In genomic region chr10:5803739-5804138, GRCm38 (mm10) we compare ENCODE assay signal across 9 mouse cellular contexts. TPM values are rescaled to one million over a fixed set of nuclear protein-coding genes. Genes with fewer than 3 reads are reported as not detected.
A peak's percentile ranks its signal among the peaks of the same experiment; 100 is the strongest.
DNase-seq lines count a peak whose midpoint lies in the region; ATAC-seq and TF ChIP-seq lines count a peak whose summit lies in the region.
"Had no signal": no experiment of that assay in that cellular context is flagged by ENCODE, and none has a peak within 500 bp of the region (broad histone marks: within the 10 kb centered on the region; RNA-seq: fewer than 3 reads in every experiment).

No protein-coding gene starts in this region.

- intact Hi-C loops in left cerebral cortex, postnatal 10 days (cut with DNase I): no loop called here

- peak overlapping the region; percentile 93 for H3K4me2 ChIP-seq in forebrain, embryonic 14.5 days (ENCODE audit: low read length)
- peak overlapping the region; percentile 97 for H3K4me2 ChIP-seq in liver, embryonic 14.5 days (ENCODE audit: low read depth)

- 6% methylated on average over 1 of the region's 1 CpGs for WGBS in forebrain, embryonic 14.5 days
- WGBS in liver, embryonic 14.5 days (ENCODE audit: insufficient replicate concordance): 3% methylated on average over 1 of the region's 1 CpGs

- no peak for TF ChIP-seq EP300 in liver, embryonic 14.5 days (IDR thresholded peaks at IDR 0.05; ENCODE audit: low read depth)

- DNase-seq in embryo, embryonic 11 days: peak; percentile 20
- DNase-seq in embryo, embryonic 9.5 days (ENCODE audit: extremely low spot score): no peak
- DNase-seq in A20 (ENCODE audit: low read depth, low spot score): peak; percentile 14
- no peak for DNase-seq in forebrain, embryonic 14.5 days (ENCODE audit: low spot score)
- no peak for DNase-seq in liver, embryonic 14.5 days (ENCODE audit: low read depth in 3 of 3, low spot score in 3 of 3)
- DNase-seq in retina, embryonic 14.5 days (ENCODE audit: low spot score): no peak
- DNase-seq in ovary, postnatal 36 days (ENCODE audit: low spot score): no peak
- DNase-seq in left cerebral cortex, postnatal 10 days (ENCODE audit: extremely low spot score in 1 of 2, low spot score in 2 of 2): no peak
- DNase-seq: kidney, adult 11 months had no signal

- H3K9me3 ChIP-seq in forebrain, embryonic 14.5 days (replicated peaks; ENCODE audit: control insufficient read depth, low read length): no peaks in the 10 kb centered on the region
- H3K9me3 ChIP-seq in liver, embryonic 14.5 days (ENCODE audit: control insufficient read depth, low read length): no peaks in the 10 kb centered on the region

- H3K36me3 ChIP-seq in forebrain, embryonic 14.5 days (ENCODE audit: control insufficient read depth, insufficient read depth, low read length): peaks cover 30% of the 10 kb centered on the region
- peaks cover 48% of the 10 kb centered on the region for H3K36me3 ChIP-seq in liver, embryonic 14.5 days (replicated peaks; ENCODE audit: control insufficient read depth, insufficient read depth, low read depth)

- H3K4me1 ChIP-seq in forebrain, embryonic 14.5 days (ENCODE audit: control insufficient read depth, insufficient read depth, low read length): peaks cover 11% of the 10 kb centered on the region; the same call in 1 of the 2 replicates
- H3K4me1 ChIP-seq in liver, embryonic 14.5 days (replicated peaks; ENCODE audit: control insufficient read depth in 2 of 2, insufficient read depth in 2 of 2, low read length in 1 of 2): peaks cover 26 to 27% of the 10 kb centered on the region in 2 experiments

- no peak for ATAC-seq in forebrain, embryonic 14.5 days
- ATAC-seq in liver, embryonic 14.5 days (ENCODE audit: insufficient read depth): no peak

- H3K27me3 ChIP-seq in forebrain, embryonic 14.5 days (replicated peaks; ENCODE audit: control insufficient read depth, insufficient read depth, low read length): no peaks in the 10 kb centered on the region
- no peaks in the 10 kb centered on the region for H3K27me3 ChIP-seq in liver, embryonic 14.5 days (ENCODE audit: control insufficient read depth, insufficient read depth, low read length)

- H3K4me3 ChIP-seq in forebrain, embryonic 14.5 days (ENCODE audit: low read depth, low read length): peak overlapping the region; percentile 67
- peak overlapping the region; percentile 73 to 84 for H3K4me3 ChIP-seq in liver, embryonic 14.5 days (ENCODE audit: insufficient read depth in 1 of 2, low read depth in 2 of 2, low read length in 2 of 2)

- H3K27ac ChIP-seq in forebrain, embryonic 14.5 days (ENCODE audit: low read depth, low read length): no peak overlapping the region
- peak overlapping the region; percentile 28; the same call in 1 of the 2 replicates for H3K27ac ChIP-seq in liver, embryonic 14.5 days

- no peak for TF ChIP-seq CTCF in liver, embryonic 14.5 days (IDR thresholded peaks at IDR 0.05; ENCODE audit: low read depth)

- peak overlapping the region; percentile 46 for H3K9ac ChIP-seq in forebrain, embryonic 14.5 days (ENCODE audit: low read length)
- peak overlapping the region; percentile 96 for H3K9ac ChIP-seq in liver, embryonic 14.5 days (replicated peaks)

RNA-seq across cellular contexts. Expression of gene Fbxo5, which starts 1.7 kb away (rescaled TPM):
- 32.4 and 43.7 TPM in 2 replicates for polyA plus RNA-seq in forebrain, embryonic 14.5 days (2014; fragmentation: Nextera tagmentation; extraction: Ambion mirVana)
- polyA plus RNA-seq in liver, embryonic 14.5 days (2012; rRNA removed): 22.7 and 40.2 TPM in 2 replicates
- polyA plus RNA-seq in liver, embryonic 14.5 days (2014; fragmentation: Nextera tagmentation; extraction: Ambion mirVana): 90.4 and 94.5 TPM in 2 replicates
- total RNA-seq in left cerebral cortex, postnatal 10 days (2021): 1 to 10 TPM; 1.7 to 2.7 TPM

RNA-seq across cellular contexts. Expression of gene Mtrf1l, which starts 20.0 kb away (rescaled TPM):
- polyA plus RNA-seq in forebrain, embryonic 14.5 days (2014; fragmentation: Nextera tagmentation; extraction: Ambion mirVana): 11.6 and 14.8 TPM in 2 replicates
- 1.1 and 2.6 TPM in 2 replicates for polyA plus RNA-seq in liver, embryonic 14.5 days (2012; rRNA removed)
- 5.3 and 7.2 TPM in 2 replicates for polyA plus RNA-seq in liver, embryonic 14.5 days (2014; fragmentation: Nextera tagmentation; extraction: Ambion mirVana)
- 10 to 100 TPM in 1 of 2 experiments, 1 to 10 TPM in 1; 8.1 to 10.8 TPM for total RNA-seq in left cerebral cortex, postnatal 10 days (2021)

Comparison
In these comparisons a context has a peak if more than half of its experiments do, and no peak if none do; other contexts are left out.
1. DNase-seq: peak in embryo, embryonic 11 days (single experiment) and A20 (single experiment); none in embryo, embryonic 9.5 days (single experiment), forebrain, embryonic 14.5 days (single experiment), liver, embryonic 14.5 days (0 of 3), retina, embryonic 14.5 days (single experiment), ovary, postnatal 36 days (single experiment) and left cerebral cortex, postnatal 10 days (0 of 2).